Mouse (Mus musculus): ENCODE measurements at regions not wholly inside any gene's neighbourhood (a gene's known extent, or its start where the extent isn't known, plus 50 kb on each side); places are given as distances from the start of the nearest gene placed in this dataset.

DNA sequence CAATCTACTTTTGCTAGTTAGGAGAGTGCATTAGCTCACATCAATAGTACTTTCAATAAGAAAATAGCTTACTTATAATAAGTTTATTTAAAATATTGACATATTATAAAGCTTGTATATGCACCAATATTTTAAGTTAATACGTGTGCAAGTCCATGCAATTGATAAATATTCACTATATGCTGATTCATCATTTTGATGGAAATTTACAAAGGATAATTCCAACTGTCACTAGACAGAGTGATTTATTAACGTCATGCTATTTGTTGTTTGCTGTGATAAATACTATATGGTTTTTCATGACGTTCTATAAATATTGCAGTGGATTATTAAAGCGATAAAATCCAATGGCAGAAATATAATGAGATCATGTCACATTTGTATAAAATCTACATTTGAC is 253.0 kb downstream of the Lipi start:
- no peak for DNase-seq (ENCODE audit: low spot score in 2 of 2)
- intact Hi-C loops (cut with DNase I) = no loop called here

DNA sequence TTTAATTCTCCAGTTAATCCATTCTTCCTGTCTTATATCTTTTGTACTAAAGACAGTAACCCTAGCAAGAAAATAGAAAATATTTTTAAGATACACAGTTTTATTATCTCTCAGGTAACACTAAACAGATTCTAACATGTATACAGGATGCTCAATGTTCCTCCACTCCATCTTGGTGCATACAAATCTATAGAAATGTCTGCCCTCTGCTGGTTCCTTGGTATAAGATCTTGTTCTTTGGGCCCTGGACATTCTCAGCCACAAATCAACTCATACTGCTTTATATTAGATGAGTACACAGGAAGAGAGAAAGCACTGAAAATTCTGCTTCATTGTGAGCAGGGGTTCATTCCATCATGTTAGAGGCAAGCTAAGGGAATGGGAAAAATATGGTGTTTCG is 260.6 kb downstream of the Lipi start:
- intact Hi-C loops (cut with DNase I) = loop anchor here (5.0 kb wide), 1 partner anchor 468 kb away; no protein-coding TSS in a partner anchor
- peak; percentile 26 for DNase-seq (ENCODE audit: low spot score in 2 of 2)

DNA sequence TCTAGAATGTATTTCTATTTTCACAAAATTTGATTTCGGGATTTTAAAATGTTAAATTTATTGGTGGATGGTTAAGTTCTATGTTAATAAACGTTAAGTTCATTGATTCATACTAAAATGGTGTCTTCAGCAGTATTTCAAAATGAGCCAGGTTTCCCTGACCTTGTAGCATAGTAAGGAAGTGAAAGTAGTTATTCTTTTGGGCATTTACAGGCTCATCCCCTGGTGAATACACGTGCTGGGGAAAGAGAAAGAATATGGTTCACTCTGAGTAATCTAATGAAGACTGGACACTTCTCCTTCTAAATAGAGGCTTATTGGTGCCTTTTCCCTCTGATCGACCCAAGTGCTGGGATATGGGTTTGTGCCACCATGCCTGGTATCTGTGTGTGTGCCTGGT is 281.1 kb downstream of the Lipi start:
- intact Hi-C loops (cut with DNase I) = no loop called here

DNA sequence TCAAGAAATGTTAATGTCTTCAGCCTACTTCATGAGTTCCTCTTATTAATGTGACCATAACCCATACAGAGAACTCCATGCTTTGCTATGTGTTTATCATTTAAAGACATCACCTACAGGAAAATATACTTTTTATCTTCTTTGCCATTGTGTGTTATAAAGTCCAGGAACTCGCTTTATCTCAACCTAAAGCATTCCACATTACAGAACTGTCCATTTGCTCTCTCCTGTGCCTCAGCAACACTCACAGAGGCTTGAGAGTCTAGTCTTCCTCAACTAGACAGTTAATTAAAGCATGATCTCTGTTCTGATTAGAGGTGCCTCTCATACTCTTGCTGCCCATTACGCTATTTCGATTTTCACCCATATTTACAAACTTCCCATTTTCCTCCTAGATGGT is 288.4 kb downstream of the Lipi start:
- intact Hi-C loops (cut with DNase I) = no loop called here
- DNase-seq (ENCODE audit: low spot score in 2 of 2) = no peak

More for the DNA sequence above, 281.1 kb downstream of the Lipi start:
- no peak for DNase-seq (ENCODE audit: low spot score in 2 of 2)

GRCm38 (mm10) chr16:75292736-75293428 is 293.0 kb downstream of the Lipi start:
- DNase-seq (ENCODE audit: low spot score in 2 of 2) = no peak
- intact Hi-C loops (cut with DNase I) = no loop called here

GRCm38 (mm10) chr16:75291194-75291593 is 294.7 kb downstream of the Lipi start:
- peak; percentile 11 to 17 for DNase-seq (ENCODE audit: low spot score in 2 of 2)
- intact Hi-C loops (cut with DNase I) = no loop called here

GRCm38 (mm10) chr16:75287150-75287549 is 298.7 kb downstream of the Lipi start:
- intact Hi-C loops (cut with DNase I) = no loop called here
- DNase-seq (ENCODE audit: low spot score in 2 of 2) = no peak

DNA sequence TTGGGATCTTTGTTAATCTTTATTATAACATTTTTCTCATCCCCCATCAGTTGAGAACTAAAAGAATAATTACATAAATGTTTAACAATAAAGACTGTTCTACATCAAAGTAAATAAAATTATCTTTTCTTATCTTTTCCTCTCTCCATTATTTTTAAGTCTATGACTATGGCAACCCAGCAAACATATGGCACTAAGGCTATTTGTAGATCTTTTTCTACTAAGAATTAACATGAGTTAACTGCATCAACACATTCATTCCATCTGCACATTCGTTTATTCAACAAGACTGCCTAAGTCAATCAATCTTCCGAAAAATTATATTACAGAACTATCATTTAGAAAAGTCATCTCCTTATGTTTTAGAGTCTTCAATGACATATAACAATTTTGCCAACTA is 300.1 kb downstream of the Lipi start:
- DNase-seq (ENCODE audit: low spot score in 2 of 2) = no peak
- intact Hi-C loops (cut with DNase I) = no loop called here

DNA sequence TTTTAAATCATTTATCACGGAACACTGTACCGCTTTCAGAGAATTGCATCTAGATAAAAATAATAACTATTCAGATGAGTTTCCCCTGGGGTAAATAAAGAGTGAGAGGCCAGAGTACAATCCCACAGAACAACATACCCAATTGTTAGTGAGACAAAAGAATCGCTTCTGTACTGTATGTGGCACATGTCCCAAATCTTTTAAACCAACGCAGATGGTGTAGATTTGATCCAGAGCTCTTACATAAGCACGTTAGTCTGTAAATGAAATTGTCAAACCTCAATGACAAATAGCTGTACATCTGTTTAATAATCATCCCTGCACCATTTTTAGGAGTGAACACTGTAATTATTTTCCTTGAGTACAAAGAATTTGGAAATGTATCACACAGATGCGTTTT is 322.0 kb downstream of the Lipi start:
- DNase-seq (ENCODE audit: low spot score in 2 of 2) = peak; percentile 3 to 7
- intact Hi-C loops (cut with DNase I) = no loop called here

DNA sequence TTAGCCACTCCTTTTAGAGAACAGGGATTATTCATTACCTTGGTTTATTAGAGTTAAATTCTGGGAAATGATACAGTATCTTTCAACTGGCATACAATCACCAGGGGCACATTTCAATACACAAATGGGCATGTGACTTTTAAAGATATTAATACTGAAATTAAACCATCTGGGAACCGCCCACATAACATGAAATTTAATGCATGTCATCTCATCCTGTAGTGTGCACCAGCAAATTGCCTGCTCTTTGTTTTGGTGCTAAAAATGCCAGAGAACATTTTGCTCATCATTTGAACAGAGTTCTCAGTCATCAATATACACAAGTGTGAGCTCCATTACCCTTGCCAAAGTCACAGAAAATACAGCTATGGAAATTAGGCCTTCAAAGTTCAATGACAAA is 330.9 kb downstream of the Lipi start:
- DNase-seq (ENCODE audit: low spot score in 2 of 2) = no peak
- intact Hi-C loops (cut with DNase I) = no loop called here

DNA sequence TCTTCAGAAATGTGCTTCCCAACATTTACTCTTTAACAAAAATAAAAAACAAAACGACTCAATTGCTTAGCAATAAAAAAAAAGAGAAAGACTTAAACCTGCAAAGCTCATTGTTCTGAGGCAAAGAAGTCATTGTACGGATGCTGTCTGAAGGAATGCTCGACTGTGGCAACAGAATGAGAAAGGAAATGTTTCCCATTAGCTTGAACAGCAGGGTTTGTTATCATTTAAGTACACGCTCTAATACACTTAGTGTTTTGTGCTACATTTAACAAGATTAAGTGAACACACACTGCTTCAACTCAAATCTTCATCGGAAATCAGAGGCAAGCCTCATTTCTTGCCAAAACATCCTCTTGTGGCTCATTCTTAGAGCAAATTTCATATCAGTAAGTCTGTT is 336.7 kb downstream of the Lipi start:
- no peak for DNase-seq (ENCODE audit: low spot score in 2 of 2)
- intact Hi-C loops (cut with DNase I) = no loop called here

DNA sequence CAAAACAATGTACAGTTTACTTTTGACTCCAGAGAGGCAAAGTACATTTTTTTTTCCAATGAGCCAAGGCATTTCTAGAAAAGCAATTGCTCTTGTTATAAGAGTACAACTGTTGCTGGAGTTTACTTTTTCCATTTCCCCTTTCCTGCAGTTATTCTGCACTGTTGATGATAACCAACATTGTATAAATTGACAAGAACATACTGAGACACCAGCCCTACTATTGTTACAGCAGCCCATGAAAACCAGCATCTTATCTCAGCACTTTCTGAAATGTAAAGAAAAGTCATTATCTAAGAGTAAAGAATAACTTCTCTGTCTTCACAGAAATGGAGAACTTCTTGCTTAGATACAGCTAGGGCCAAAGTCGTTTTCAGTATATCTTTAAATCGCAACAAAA is 345.5 kb downstream of the Lipi start:
- intact Hi-C loops (cut with DNase I) = no loop called here
- no peak for DNase-seq (ENCODE audit: low spot score in 2 of 2)

- DNase-seq (ENCODE audit: low spot score in 2 of 2) = peak; percentile 15 to 54
- intact Hi-C loops (cut with DNase I) = no loop called here
Measured at GRCm38 (mm10) chr16:75232133-75232532, 353.7 kb downstream of the Lipi start.

GRCm38 (mm10) chr16:75193404-75193803 is 392.5 kb downstream of the Lipi start:
- DNase-seq (ENCODE audit: low spot score in 2 of 2) = no peak
- intact Hi-C loops (cut with DNase I) = no loop called here

DNA sequence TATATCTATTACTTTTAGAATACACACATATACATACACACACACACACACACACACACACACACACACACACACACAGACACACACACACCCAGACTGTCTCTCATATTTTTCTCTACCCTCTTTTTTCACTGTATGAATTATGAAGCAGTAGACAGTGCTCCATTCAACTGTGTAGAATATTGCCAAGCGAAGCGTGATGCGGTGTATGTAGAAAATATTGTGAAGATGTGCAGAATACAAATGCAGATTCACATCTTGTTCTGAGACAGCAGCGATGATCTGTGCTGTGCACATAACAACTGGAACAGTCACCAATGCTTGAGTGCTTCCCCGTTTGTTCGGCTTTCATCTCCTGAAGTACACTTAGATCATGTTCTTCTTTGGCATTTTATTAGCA is 395.5 kb downstream of the Lipi start:
- DNase-seq (ENCODE audit: low spot score in 2 of 2) = no peak
- intact Hi-C loops (cut with DNase I) = no loop called here

DNA sequence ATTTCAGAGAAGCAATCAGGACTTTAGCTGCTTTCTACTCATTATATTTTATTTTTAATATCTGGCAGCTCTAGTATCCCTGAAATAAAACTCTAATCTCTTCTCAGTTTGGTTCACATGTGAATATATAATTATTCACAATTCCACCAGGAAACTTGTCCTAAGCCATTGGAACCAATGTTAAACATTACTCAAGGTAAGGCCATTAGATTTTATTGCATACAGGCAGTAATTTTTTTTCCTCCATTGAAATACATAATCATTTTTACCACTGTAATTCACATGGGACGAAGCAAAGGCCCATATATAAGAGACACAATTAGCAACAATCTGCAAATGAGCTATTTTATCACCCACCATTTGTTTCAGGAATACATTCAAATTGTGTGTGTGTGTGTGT is 419.8 kb downstream of the Lipi start:
- no peak for DNase-seq (ENCODE audit: low spot score in 2 of 2)
- intact Hi-C loops (cut with DNase I) = no loop called here

GRCm38 (mm10) chr16:75164969-75165726 is 420.7 kb downstream of the Lipi start:
- intact Hi-C loops (cut with DNase I) = no loop called here
- DNase-seq (ENCODE audit: low spot score in 2 of 2) = no peak

DNA sequence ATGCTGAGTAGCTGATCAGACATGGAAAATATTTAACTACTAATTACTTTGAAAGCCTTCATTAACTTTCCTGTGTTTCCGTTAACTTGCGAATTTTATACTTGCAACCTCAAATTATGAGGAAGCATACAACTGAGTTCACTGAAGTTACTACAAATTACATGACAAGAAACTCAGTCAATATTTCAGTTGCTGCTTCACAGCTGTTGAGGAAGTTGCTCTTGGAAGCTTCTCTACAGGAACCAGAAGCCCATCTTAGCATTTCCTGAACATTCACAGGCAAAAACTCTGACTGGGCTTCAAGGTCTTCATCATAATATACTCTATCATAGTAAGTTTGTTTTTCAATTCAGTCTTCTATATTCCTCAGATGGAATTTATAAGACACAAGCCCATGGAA is 426.1 kb downstream of the Lipi start:
- no peak for DNase-seq (ENCODE audit: low spot score in 2 of 2)
- intact Hi-C loops (cut with DNase I) = no loop called here

DNA sequence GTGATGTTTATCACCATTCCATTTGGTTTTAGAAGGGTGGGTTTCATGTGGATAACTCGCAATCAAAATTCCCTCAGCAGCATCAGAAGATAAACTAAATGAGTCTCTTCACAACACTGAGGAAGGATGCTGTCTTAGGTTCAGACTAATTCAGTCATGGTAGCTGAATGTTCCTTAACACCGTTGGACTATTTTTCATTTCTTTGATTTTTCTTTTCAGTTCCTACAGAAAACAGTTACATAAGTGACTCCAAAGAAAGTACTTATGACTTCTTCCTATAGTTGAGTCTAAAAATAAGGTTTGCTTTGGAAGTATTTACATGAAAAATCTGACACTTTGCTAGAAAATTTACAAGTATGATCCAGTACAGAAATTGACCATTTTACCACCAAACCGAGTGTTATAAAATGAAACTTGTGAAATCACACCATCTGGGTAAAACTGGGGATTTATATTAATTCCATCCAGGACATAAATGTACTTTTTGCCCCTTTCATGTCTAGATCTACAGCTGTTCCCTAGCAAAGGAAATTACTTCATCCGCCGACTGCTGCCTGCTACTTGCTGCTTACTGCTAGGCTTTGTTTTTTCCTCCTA is 430.3 kb downstream of the Lipi start:
- DNase-seq (ENCODE audit: low spot score in 2 of 2) = peak; percentile 5 to 29
- intact Hi-C loops (cut with DNase I) = no loop called here

Measured in left cerebral cortex, postnatal 14 days (tissue).